Mouse (Mus musculus) urinary bladder, postnatal 10 days (tissue): ENCODE data around the gene Hps5.

Experiments used
- DNase-seq: peaks from one replicate; pipeline ENCODE4 v3.0.0; 2022; ENCODE audit warnings: low spot score

Gene Hps5

DNA sequence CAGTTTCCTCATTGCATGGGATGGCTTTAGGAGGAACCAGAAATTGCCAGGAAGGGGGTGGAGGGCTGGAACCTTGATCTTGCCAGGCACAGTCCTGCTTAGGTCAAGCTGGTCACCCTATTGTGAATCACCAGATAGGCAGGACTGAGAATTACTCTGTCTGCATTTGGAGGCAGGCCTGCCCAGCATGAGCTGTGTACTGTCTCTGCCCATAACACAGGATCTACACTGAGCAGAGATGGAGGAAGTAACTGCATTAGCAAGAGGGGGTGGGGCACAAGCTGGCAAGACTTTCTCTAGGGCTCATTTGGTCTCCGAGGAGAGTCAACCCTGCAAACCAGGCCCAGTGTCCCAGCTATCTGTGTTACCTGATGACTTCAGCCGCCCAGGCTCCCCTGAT lies 60.9 kb downstream of the Hps5 start:
- DNase-seq: no peak

DNA sequence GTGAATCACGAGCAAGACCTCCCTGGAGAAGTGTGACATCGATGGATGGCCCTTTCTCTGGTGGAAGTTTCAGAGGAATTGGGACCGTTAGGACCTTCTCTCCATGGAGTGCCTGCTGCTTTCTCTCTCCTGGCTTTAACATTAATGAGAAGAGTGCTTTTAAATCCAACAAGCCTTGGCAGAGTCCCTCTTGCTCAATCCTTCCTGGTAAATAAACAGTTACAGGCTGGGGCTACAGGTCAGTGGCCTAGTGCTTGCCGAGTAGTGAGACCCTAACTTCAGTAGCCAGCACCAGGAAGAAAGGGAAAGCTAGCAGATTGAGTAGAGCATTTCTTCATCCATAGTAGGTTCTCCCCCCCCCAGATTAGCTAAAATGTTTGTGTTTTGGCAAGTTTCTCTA lies 63.4 kb downstream of the Hps5 start, which contains the start of gene Saa4:
Gene Saa4 (minus strand): TSS at position 146 of the 400 bp plus-strand sequence.
- no peak for DNase-seq

DNA sequence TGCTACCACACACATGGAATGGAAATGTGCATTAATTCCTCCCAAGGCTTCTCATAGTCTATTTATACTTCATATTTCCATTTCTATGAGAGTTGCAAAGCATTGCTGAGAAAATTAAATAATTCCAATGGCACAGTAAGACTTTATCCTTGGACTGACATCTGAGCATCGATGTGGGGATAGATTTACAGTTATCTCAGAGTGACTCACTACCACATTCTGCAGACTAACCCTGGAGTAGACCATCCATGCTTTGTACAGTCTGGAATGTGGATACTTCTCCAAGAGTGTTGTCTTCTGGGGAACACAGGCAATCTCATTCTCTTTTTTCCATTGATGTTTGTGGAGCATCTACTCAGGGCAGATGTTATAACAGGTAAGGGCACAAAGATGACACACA lies 68.3 kb downstream of the Hps5 start:
- DNase-seq: no peak

DNA sequence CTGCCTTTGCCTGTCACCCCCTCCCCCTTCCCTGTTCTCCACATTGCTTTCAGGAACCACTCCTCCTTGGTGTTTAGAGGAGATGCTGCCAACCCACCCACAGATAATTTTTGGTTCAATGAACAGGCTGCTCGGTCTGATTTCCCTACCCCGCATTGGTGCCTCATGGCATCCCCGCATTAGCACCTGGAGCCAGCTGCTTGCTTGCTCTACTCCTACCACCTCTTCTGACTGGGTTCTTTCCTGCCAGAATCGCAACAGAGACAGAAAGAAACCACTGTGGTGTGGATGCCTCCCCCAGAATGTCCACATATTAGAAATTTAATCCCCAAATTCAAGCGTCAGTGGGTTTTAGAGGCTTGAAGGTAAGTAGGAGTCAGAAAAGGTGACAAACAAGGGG lies 71.5 kb downstream of the Hps5 start:
- no peak for DNase-seq

DNA sequence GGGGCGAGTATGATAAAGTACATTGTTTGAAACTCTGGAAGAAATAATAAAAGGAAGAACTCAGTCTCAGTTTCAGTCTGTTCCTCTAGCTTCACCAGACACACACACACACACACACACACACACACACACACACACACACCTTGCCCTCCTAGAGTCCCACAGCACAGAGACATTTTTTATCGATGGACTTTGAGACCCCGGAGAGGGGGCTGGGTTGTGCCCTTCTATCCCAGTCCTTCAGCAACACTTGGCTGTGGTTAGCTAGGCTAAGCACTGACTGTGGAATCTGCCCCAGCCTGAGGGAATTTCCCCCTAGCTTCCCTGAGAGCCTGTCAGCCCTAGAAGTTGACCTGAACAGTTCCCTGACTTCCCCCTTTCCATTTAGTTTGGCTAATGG lies 72.0 kb downstream of the Hps5 start:
- no peak for DNase-seq

DNA sequence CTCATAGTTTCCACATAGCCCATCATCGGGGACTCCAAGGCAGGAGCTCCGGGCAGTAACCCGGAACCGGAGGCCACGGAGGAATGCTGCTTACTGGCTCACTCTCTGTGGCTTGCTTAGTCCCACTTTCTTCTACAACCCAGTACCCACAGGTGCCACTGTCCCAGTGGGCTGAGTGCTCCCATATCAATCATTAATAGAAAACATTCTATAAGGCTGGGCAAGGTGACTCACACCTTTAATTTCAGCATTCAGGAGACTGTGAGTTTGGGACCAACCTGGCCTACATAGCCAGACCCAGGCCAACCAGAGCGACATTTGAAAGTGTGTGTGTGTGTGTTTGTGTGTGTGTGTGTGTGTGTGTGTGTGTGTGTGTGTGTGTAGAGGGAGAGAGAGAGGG lies 72.5 kb downstream of the Hps5 start:
- no peak for DNase-seq

DNA sequence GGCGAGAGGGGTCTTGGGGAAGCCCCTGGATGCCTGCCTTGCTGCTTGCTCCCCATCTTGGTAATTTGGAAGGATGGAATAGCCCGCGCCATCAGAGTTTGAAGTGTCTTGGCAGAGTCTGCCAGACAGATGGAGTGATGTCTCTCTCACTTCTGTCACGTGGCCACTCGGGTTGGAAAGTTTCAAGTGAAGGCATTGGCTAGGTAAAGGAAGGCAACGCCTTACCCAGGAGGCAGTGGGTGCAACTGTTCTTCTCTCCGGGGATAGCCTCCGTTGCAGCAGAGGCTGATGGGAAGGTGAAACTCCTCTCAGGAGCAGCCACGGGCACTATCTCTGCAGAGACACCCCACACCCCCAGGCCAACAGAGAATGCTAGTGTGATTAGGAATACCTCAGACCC lies 75.4 kb downstream of the Hps5 start:
- DNase-seq: no peak

DNA sequence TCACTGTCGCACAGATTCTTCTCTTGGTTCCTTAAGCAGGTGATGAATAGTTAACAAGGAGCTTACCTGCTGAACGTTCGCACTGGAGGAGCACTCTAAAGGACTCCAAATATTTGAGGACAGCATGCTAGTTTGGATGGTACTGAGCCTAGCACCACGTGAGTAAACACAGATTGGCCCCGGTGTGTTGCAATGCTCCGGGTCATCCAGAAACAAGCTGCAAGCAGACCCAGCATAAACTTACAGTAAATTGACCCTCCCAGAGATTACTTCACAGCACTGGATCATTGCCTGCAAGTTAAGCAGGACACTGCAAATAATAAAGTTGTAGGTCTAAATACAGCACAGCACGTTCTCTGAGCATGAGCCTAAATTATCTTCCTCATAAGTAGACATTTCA lies 76.3 kb downstream of the Hps5 start:
- DNase-seq: no peak

DNA sequence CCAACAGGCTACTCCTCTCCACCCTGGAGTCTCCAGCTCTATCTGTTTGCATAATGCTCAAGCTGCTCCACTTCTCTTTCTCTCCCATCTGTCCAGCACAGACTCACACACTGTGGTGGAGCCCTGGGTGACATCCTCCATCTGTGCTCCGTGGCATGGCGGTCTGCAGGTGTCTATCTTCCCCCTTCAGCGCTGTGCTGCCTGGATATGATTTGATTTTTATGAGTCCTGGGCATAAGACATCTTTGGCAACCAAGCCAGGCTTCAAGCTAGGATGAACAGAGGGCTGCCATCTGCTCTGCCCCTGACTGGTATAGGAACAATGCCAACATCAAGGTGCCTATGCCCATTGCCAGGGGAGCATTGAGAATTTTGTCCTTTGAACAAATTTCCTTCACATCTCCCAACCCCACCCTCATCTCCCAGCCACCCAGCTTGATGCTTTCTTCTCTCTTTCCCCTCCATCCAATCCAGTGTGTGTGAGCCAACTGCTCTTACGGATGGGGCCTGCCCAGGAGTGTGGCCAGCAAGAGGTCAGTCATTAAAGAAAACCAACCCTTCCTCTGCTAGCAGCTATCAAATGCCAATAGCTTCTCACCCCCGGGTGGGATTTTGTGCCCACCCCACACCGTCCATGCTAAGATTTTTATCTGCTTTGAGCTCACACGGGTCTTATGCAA lies 77.1 kb downstream of the Hps5 start:
- no peak for DNase-seq

DNA sequence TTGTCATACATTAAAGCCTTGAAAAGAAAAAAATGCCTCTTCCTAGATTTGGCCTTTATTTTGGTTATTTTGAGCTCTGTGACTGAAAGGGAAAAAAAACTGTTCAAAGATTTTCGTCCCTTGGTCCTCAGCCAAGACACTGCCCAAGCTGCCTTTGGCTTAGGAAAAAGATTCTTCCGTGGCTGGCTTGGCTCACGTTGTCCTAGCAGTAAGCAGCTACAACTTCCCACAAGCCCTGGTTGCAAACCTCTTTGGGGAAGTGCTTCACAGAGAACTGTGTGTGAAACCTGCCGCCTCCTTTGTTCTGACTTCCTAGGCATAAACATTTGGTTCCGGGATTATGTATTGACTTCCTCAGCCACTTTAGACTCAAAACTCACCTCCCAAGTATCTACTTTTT lies 79.0 kb downstream of the Hps5 start:
- DNase-seq: no peak

DNA sequence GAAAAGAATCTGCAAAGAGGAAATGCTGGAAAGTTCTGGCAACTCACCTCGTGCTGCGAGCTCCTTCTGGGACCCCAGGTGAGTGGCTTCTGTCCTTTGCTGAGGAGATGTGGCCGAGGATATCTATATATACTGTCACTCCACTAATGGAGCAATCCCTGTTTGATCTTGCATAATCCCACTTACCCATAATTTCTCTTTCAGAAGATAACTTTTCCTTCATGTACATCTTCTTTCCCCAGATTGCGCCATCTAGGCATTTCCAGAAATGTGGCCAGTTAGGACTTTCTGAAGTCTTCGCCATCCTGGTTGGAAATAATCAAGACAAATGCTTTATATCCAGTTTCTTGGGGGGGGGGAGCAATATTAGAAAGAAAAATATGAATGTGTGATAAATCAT lies 80.3 kb downstream of the Hps5 start, which contains the start of gene Saa3:
Gene Saa3 (minus strand): TSS at position 101 of the 400 bp plus-strand sequence.
- DNase-seq: no peak

DNA sequence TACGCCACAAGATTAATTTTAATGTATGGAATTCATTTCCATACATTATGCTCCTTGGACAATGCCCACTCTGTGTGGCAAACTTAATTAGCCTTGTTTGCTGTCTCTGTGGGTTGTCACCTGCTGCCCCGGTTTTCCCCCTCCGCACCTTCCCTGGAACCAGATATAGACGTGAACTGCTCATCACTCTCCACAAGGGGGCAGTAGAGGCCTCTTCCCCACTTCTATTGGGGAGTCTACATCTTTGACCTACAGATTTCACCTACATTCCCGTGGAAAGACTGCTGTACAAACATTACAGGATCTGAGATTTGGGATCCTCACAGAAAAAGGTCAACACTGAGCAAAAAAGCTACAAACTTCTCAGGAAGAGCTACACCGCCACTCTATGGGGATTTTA lies 81.3 kb downstream of the Hps5 start:
- no peak for DNase-seq

DNA sequence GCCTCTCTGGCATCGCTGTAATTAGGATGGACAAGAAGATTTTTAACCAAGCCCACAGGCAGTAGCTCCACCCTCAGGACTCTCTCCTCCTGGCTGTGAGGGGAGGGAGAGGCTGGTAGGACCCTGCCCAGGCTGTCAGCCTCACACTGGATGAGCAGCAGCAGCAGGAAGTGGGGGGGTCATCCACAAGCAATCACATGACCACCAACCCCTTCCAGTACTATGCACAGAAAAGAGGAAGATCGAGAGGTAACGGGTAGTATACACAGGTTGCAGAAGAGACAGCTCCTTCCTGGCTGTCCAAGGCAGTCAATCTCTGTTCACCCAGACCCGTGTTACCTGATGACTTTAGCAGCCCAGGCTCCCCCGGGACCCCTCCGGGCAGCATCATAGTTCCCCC lies 83.6 kb downstream of the Hps5 start:
- DNase-seq: no peak
